Mouse (Mus musculus) embryo, embryonic 11 days (tissue): ENCODE results near the gene Htra2.

Experiments used
- DNase-seq: peaks from one replicate; pipeline ENCODE4 v3.0.0-alpha.2; 2015

Htra2 gene

GRCm38 (mm10) chr6:83031111-83031510 is 24.0 kb downstream of the Htra2 start:
- DNase-seq, result no peak

- DNase-seq, result no peak
Observed at GRCm38 (mm10) chr6:83029777-83030176, 25.3 kb downstream of the Htra2 start.

- DNase-seq, result no peak
Observed at GRCm38 (mm10) chr6:83027706-83028105, 27.4 kb downstream of the Htra2 start.

GRCm38 (mm10) chr6:83027293-83027692 is 27.8 kb downstream of the Htra2 start:
- no peak for DNase-seq

GRCm38 (mm10) chr6:83025221-83025620 is 29.9 kb downstream of the Htra2 start:
- no peak for DNase-seq

- DNase-seq, result no peak
Observed at GRCm38 (mm10) chr6:83024421-83024820, 30.7 kb downstream of the Htra2 start.

GRCm38 (mm10) chr6:83023786-83024185 is 31.3 kb downstream of the Htra2 start:
- no peak for DNase-seq

- DNase-seq, result no peak
Observed at GRCm38 (mm10) chr6:83023008-83023407, 32.1 kb downstream of the Htra2 start.

GRCm38 (mm10) chr6:83020836-83021593 is 34.1 kb downstream of the Htra2 start:
- no peak for DNase-seq

- DNase-seq, result no peak
Observed at GRCm38 (mm10) chr6:83020121-83020520, 35.0 kb downstream of the Htra2 start.

GRCm38 (mm10) chr6:83019044-83019443 is 36.0 kb downstream of the Htra2 start:
- DNase-seq, result no peak

- no peak for DNase-seq
Observed at GRCm38 (mm10) chr6:83017190-83017589, 37.9 kb downstream of the Htra2 start.

- DNase-seq, result no peak
Observed at GRCm38 (mm10) chr6:83015749-83016148, 39.3 kb downstream of the Htra2 start.

GRCm38 (mm10) chr6:83014482-83015466 is 40.3 kb downstream of the Htra2 start:
- no peak for DNase-seq

- no peak for DNase-seq
Observed at GRCm38 (mm10) chr6:83013444-83013843, 41.6 kb downstream of the Htra2 start.

- no peak for DNase-seq
Observed at GRCm38 (mm10) chr6:83011756-83012155, 43.3 kb downstream of the Htra2 start.

- DNase-seq, result no peak
Observed at GRCm38 (mm10) chr6:83011255-83011654, 43.8 kb downstream of the Htra2 start.

GRCm38 (mm10) chr6:83010010-83010409 is 45.1 kb downstream of the Htra2 start:
- DNase-seq, result no peak

GRCm38 (mm10) chr6:83008659-83009058 is 46.4 kb downstream of the Htra2 start:
- DNase-seq, result no peak

- no peak for DNase-seq
Observed at GRCm38 (mm10) chr6:83006114-83006513, 49.0 kb downstream of the Htra2 start.

- no peak for DNase-seq
Observed at GRCm38 (mm10) chr6:83005444-83006011, 49.5 kb downstream of the Htra2 start.

- DNase-seq, result no peak
Observed at GRCm38 (mm10) chr6:83004872-83005271, 50.2 kb downstream of the Htra2 start.

- no peak for DNase-seq
Observed at GRCm38 (mm10) chr6:83004309-83004708, 50.8 kb downstream of the Htra2 start.
